Mouse (Mus musculus) left cerebral cortex, postnatal 10 days (tissue): Measurements from ENCODE around the gene Baiap3. TPM values are rescaled to one million over a fixed set of nuclear protein-coding genes. Genes with fewer than 3 reads are reported as not detected.

Experiments
- DNase-seq, 2 experiments: peaks; one replicate each; pipeline ENCODE4 v3.0.0; 2021 to 2022; ENCODE audit warnings: low spot score in 2 of 2, mixed read lengths in 1 of 2; ENCODE audit errors: extremely low spot score in 1 of 2
- intact Hi-C: fragments of 180-260 bp; cut with DNase I; formaldehyde crosslinking; loops from one replicate; pipeline ENCODE4 v1.15.1; 2025
- total RNA-seq, 2 experiments: library from RNA; stranded (reverse); gene quantifications; 2 replicates each; pipeline ENCODE4 v1.2.3; 2021

Baiap3 gene
- 10 to 100 TPM; 17.4 to 35.0 TPM for total RNA-seq

- peak in 1 of 2 experiments; percentile 69 for DNase-seq
- intact Hi-C loops = no loop called here
Observed at GRCm38 (mm10) chr17:25256140-25256754, at the start of gene Baiap3. Gene Baiap3, minus strand, starts transcription at chr17:25256364.

GRCm38 (mm10) chr17:25298094-25298493 is 41.9 kb upstream of the Baiap3 start, which contains the start of gene Prss34:
Gene Prss34, plus strand, starts transcription at chr17:25298394.
- intact Hi-C loops = no loop called here
- no peak for DNase-seq

DNA sequence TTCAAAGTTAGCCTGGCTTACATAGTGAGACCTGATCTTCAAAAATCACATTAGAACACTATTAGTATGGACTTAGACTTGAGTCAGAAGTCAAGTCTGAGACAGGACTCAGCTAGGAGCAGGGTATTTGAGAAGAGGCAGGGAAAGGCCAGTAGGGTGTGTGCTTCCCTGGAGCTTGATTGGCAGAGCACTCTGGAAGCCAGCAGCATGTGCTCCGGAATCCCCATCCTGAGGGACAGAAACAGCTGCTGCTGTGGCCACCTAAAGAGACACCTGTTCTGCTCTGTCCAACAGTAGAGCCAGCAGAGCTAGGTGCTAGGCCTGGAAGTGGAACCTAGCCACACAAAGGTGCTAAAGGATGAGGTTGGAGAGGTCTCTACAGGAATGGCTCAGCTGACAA is 37.9 kb upstream of the Baiap3 start:
- DNase-seq = no peak
- intact Hi-C loops = loop anchor here (5.0 kb wide), 1 partner anchor 178 kb away; no protein-coding TSS in a partner anchor

GRCm38 (mm10) chr17:25293495-25293894 is 37.3 kb upstream of the Baiap3 start:
- DNase-seq = no peak
- intact Hi-C loops = loop anchor here (5.0 kb wide), 1 partner anchor 179 kb away; no protein-coding TSS in a partner anchor

DNA sequence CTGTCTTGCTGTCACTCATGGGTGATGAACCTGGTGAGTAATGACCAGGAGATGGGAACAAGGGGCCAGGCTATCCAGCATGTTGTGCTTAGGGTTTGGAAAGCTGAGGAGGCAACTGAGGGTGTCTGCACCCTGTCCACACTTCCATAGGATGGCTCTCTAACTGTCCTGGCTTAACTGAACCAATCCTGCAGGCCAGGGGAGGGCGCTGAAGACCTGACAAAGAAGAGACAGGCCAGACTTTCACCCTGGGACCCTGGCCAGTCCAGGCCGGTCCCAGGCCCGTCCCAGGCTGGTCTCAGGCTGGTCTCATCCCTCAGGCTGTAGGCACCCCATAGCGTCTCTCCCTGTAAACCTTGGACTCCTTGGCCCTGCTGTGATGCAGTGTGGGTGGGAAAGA is 34.2 kb upstream of the Baiap3 start:
- intact Hi-C loops = loop anchor here (5.0 kb wide), 1 partner anchor 182 kb away; no protein-coding TSS in a partner anchor
- no peak for DNase-seq

DNA sequence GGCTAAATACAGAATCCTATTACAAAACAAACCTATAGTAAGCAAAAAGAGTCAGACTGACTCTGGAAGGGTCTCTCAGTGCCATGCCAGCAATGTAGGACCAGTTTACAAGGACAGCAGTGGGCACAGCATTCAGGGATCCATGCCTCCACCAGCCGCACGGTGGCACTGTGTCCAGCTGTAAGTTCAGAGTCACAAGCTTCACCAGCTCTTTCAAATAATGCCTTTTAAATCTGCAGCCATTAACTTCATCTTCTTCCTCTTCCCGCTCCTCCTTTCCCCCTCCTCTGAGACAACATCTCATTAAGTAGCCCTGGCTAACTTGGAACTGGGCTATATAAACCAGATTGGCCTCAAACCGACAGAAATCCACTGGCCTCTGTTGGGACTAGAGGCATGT is 32.7 kb upstream of the Baiap3 start:
- no peak for DNase-seq
- intact Hi-C loops = no loop called here

GRCm38 (mm10) chr17:25285033-25285432 is 28.9 kb upstream of the Baiap3 start:
- intact Hi-C loops = no loop called here
- DNase-seq = peak in 1 of 2 experiments; percentile 61

GRCm38 (mm10) chr17:25282133-25282532 is 26.0 kb upstream of the Baiap3 start:
- intact Hi-C loops = no loop called here
- DNase-seq = peak in 1 of 2 experiments; percentile 63

DNA sequence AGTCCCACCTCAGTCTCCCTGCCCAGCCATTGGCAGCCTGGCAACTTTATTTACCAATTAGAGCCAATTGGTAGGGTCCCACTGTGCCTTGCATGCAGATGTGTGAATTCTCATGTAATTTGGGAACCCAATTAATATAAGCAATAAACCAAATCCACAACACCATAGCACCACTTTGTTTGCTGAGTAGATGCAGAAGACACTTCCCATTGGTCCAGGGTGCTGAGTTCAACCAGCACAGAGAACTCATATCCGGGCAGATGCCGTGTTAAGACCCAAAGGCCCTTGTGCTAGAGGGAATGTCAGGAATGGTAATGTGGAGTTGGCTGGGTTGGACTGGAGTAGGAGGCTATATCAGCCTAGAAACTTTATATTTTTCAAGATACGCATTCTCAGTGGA is 19.7 kb upstream of the Baiap3 start:
- no peak for DNase-seq
- intact Hi-C loops = no loop called here

DNA sequence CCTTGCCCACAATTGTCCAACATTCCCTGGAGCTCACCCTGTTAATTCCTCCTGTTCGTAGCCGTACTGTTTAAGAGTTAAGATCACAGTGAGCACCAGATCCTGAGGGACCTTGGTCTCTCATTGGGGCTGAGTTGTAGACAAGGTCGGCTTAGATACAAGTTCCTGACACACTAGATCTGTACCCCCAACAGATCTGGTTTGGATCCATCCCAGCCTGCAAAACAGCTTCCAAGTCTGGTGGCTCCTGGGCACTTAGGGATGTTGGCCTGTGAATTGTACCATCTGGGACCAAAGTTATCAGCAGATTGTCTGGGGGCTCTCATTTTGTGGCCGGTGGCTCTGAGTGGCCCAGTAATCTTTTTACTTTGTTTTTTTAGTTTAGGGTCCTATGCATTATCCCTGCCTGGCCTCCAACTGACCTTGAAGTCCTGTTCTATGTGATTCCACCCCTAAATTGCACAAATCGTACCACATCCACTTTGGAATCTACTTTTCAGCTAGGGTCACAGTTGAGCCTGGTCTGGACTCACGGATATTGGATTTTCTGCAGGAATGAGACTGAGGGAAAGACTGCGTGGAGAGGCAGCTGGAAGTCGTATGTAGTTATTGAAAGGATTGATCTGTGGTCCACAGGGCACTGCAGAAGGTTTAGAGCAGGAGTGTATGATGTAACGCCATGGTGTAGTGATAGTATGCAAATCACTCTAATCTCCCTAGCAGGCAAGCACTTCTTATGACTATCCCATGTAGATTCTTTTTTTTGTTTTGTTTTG is 18.6 kb upstream of the Baiap3 start, which contains the start of gene Ube2i:
Gene Ube2i (minus strand): TSS at position 52 of the 776 bp plus-strand sequence.
- DNase-seq = no peak
- intact Hi-C loops = no loop called here

- intact Hi-C loops = no loop called here
- peak; percentile 92 to 97 for DNase-seq
Observed at GRCm38 (mm10) chr17:25273706-25274501, 17.7 kb upstream of the Baiap3 start.

DNA sequence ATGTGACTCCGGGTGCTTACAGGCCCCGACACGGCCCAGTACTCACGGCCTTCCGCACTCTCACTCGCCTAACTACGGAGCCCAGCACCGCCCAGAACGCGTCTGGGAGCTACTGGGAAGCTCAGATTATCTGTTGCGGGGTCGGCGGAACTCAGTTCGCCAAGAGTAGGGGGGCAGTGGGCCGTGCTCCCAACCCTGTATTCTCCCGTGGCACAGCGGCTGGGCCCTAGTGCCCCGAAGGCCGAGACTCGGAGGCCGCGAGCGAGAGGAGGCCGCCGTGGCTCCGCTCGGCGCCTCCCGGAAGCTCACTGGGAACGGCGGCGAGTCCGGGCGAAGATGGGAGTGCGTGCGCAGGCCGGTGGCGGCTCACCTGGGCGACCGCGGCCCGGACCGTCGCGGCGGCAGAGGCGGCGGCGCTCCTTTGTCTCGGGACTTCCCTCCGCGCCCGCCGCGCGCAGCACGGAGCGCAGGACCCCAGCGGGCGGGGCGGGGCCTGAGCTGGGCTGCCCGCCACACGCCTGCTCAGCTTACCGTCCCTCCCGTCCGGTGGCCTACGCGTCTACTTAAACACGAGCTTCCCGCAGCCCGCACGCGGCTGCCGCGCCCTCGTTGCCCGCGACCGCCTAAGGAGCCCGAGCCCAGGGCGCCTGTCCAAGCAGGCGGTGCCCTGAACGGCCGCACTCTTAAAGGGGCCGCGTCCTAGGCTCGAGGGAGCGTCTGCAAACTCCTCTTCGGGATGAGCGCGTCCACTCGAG is 17.0 kb upstream of the Baiap3 start:
- DNase-seq = peak in 1 of 2 experiments; percentile 90
- intact Hi-C loops = no loop called here

GRCm38 (mm10) chr17:25272326-25272725 is 16.2 kb upstream of the Baiap3 start:
- no peak for DNase-seq
- intact Hi-C loops = no loop called here

- no peak for DNase-seq
- intact Hi-C loops = no loop called here
Observed at GRCm38 (mm10) chr17:25270795-25271335, 14.7 kb upstream of the Baiap3 start.

DNA sequence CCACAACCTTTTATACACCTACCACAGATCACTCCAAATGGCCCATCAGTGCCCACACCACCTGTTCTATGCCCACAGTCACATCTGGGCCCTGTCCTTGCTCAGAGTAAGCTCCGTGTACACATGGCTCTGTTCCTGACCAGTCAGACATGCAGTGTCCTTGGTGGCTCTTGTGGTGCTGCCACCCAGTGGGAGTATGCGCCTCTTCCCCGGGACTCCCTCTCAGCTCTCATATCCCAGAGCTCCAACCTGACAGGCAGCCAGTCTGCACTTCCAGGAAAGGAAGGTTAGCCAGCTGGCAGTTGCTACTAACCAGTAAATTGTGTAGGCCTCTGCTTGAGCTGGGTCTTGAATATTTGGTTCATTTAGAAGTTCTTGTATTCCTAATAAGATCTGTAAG is 8.3 kb upstream of the Baiap3 start:
- intact Hi-C loops = no loop called here
- DNase-seq = no peak

DNA sequence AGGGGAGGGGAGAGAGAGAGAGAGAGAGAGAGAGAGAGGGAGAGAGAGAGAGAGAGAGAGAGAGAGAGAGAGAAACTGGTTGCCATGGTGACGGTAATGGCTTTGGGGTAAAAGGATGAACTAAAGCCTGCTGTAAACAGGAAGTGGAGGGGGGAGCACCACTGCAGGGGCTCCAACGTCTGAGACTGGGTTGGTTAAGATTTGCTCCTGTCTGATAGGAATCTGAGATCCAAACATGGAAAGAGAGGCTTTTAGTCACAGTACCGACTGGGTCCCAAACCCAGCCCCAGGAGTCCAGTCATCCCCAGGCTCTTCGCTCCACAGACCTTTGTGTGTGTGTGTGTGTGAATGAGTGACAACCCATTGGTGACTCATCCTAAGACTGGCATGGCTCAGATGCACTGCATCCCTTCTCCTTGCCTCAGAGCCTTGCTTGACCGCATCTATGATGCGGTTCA is 1.7 kb upstream of the Baiap3 start:
- DNase-seq = no peak
- intact Hi-C loops = no loop called here

DNA sequence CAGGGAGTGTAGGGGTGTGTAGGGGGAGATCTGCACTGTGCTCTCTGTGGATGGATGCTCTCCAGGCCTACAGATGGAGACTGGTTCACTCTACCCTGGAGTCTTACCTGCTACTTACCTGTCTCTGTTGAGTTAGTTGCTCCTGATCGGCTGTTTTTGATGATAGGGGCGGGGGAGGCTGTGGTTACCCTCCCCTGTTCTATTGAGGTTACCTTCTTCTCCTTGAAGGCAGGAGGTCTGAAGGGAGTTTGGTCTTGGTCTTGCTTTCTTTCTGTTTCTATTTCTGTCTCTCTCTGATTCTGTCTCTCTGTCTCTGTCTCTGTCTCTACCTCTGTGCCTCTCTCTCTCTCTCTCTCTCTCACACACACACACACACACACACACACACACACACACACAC is 1.1 kb downstream of the Baiap3 start:
- intact Hi-C loops = no loop called here
- DNase-seq = no peak

- DNase-seq = no peak
- intact Hi-C loops = no loop called here
Observed at GRCm38 (mm10) chr17:25253760-25254159, 2.4 kb downstream of the Baiap3 start.
